In the genomic region with DNA sequence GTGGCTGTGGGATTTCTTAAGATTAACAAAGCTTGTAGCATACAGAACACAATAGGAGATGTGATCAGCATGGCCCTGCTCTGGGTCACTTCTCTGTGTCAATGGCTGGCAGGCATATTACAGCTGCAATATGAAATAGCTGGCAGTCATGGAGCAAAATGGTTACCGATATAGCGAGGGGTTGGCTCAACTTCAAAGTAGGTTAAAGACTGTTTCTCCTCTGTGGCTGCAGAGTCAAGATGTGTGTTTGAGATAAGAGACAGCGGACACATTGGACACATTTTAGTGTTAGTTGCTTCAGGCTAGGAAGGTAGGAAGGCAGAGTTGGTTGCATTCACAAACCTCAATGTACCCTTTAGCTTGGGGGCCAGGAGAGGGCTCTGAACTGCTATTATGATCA, we compare ENCODE assay signal across 28 mouse cellular contexts. TPM values are rescaled to one million over a fixed set of nuclear protein-coding genes. Genes with fewer than 3 reads are reported as not detected.
DNase-seq lines count a peak whose midpoint lies in the region; ATAC-seq lines count a peak whose summit lies in the region.
"Had no signal": no experiment of that assay in that cellular context is flagged by ENCODE, and none has a peak within 500 bp of the region (broad histone marks: within the 10 kb centered on the region; RNA-seq: fewer than 3 reads in every experiment).

No protein-coding gene starts in this region.

- H3K4me3 ChIP-seq in megakaryocyte, embryonic 14.5 days (replicated peaks): peak overlapping the region; percentile 9
- no peak overlapping the region for H3K4me3 ChIP-seq in liver, embryonic 13.5 days (replicated peaks)
- H3K4me3 ChIP-seq in forebrain, embryonic 13.5 days: no peak overlapping the region
- H3K4me3 ChIP-seq: embryonic facial prominence, embryonic 13.5 days; heart, embryonic 15.5 days; hindbrain, embryonic 13.5 days; limb, embryonic 12.5 days; midbrain, embryonic 12.5 days; neural tube, embryonic 15.5 days; stomach, embryonic 15.5 days had no signal

- peak overlapping the region; percentile 12; the same call in 1 of the 2 replicates for H3K4me2 ChIP-seq in liver, embryonic 13.5 days
- H3K4me2 ChIP-seq in forebrain, embryonic 13.5 days: no peak overlapping the region
- H3K4me2 ChIP-seq: embryonic facial prominence, embryonic 13.5 days; heart, embryonic 15.5 days; hindbrain, embryonic 13.5 days; limb, embryonic 12.5 days; lung, embryonic 14.5 days; midbrain, embryonic 12.5 days; neural tube, embryonic 15.5 days; stomach, embryonic 15.5 days had no signal

- WGBS in liver, embryonic 13.5 days (ENCODE audit: insufficient replicate concordance): 13% methylated on average over 3 of the region's 3 CpGs
- WGBS in forebrain, embryonic 13.5 days: 86% methylated on average over 3 of the region's 3 CpGs

- peaks cover 93% of the 10 kb centered on the region for H3K4me1 ChIP-seq in megakaryocyte, embryonic 14.5 days
- peaks cover 29% of the 10 kb centered on the region for H3K4me1 ChIP-seq in liver, embryonic 13.5 days (replicated peaks)
- H3K4me1 ChIP-seq in forebrain, embryonic 13.5 days: no peaks in the 10 kb centered on the region
- H3K4me1 ChIP-seq: embryonic facial prominence, embryonic 13.5 days; limb, embryonic 12.5 days; neural tube, embryonic 15.5 days; stomach, embryonic 15.5 days had no signal

- peak overlapping the region; percentile 50 for H3K27ac ChIP-seq in liver, embryonic 13.5 days
- H3K27ac ChIP-seq in forebrain, embryonic 13.5 days: no peak overlapping the region
- H3K27ac ChIP-seq: embryonic facial prominence, embryonic 13.5 days; heart, embryonic 15.5 days; hindbrain, embryonic 13.5 days; kidney, postnatal 0 days; limb, embryonic 12.5 days; midbrain, embryonic 12.5 days; neural tube, embryonic 15.5 days; stomach, embryonic 15.5 days had no signal

- H3K27me3 ChIP-seq in megakaryocyte, embryonic 14.5 days (replicated peaks): no peaks in the 10 kb centered on the region
- H3K27me3 ChIP-seq in liver, embryonic 13.5 days: no peaks in the 10 kb centered on the region
- no peaks in the 10 kb centered on the region for H3K27me3 ChIP-seq in forebrain, embryonic 13.5 days
- H3K27me3 ChIP-seq: CH12.LX; embryonic facial prominence, embryonic 13.5 days; heart, embryonic 15.5 days; hindbrain, embryonic 13.5 days; limb, embryonic 12.5 days; midbrain, embryonic 12.5 days; neural tube, embryonic 15.5 days; stomach, embryonic 15.5 days had no signal

- H3K36me3 ChIP-seq in megakaryocyte, embryonic 14.5 days (replicated peaks; ENCODE audit: low read length): peaks cover 70% of the 10 kb centered on the region
- H3K36me3 ChIP-seq in liver, embryonic 13.5 days: no peaks in the 10 kb centered on the region
- H3K36me3 ChIP-seq in forebrain, embryonic 13.5 days (ENCODE audit: poor library complexity, severe bottlenecking): no peaks in the 10 kb centered on the region
- H3K36me3 ChIP-seq: embryonic facial prominence, embryonic 13.5 days; heart, embryonic 15.5 days; hindbrain, embryonic 13.5 days; limb, embryonic 12.5 days; midbrain, embryonic 12.5 days; neural tube, embryonic 15.5 days; stomach, embryonic 15.5 days had no signal

- peak overlapping the region; percentile 18; the same call in 1 of the 2 replicates for H3K9ac ChIP-seq in liver, embryonic 13.5 days
- H3K9ac ChIP-seq in forebrain, embryonic 13.5 days: no peak overlapping the region
- H3K9ac ChIP-seq: embryonic facial prominence, embryonic 13.5 days; forebrain, postnatal 0 days; heart, embryonic 15.5 days; hindbrain, embryonic 13.5 days; limb, embryonic 12.5 days; lung, embryonic 14.5 days; midbrain, embryonic 12.5 days; neural tube, embryonic 15.5 days; stomach, embryonic 15.5 days had no signal

- no peak for ATAC-seq in megakaryocyte, adult 5-6 weeks (ENCODE audit: poor library complexity, severe bottlenecking)
- peak; percentile 68 for ATAC-seq in erythroblast, adult 5-6 weeks (replicated peaks; ENCODE audit: low FRiP score, poor library complexity, severe bottlenecking)
- peak; percentile 67 for ATAC-seq in liver, embryonic 13.5 days (ENCODE audit: low read depth)
- peak; percentile 88 for ATAC-seq in megakaryocyte-erythroid progenitor cell, adult 5-6 weeks (replicated peaks; ENCODE audit: low FRiP score, low TSS enrichment, poor library complexity, severe bottlenecking)
- ATAC-seq in forebrain, embryonic 13.5 days: no peak
- ATAC-seq: forebrain, postnatal 0 days had no signal

- no peaks in the 10 kb centered on the region for H3K9me3 ChIP-seq in megakaryocyte, embryonic 14.5 days
- no peaks in the 10 kb centered on the region for H3K9me3 ChIP-seq in liver, embryonic 13.5 days (replicated peaks)
- no peaks in the 10 kb centered on the region for H3K9me3 ChIP-seq in forebrain, embryonic 13.5 days (replicated peaks)
- H3K9me3 ChIP-seq: embryonic facial prominence, embryonic 13.5 days; heart, embryonic 15.5 days; hindbrain, embryonic 13.5 days; limb, embryonic 12.5 days; midbrain, embryonic 12.5 days; neural tube, embryonic 15.5 days; stomach, embryonic 15.5 days had no signal

- no peak for DNase-seq in liver, embryonic 13.5 days
- DNase-seq in kidney, postnatal 25 days: no peak
- DNase-seq in gastrocnemius, postnatal 10 days: no peak
- DNase-seq: cerebellum, adult 18-20 months; cerebellum, postnatal 25 days; embryo, embryonic 11 days; forebrain, postnatal 0 days; heart, postnatal 36 days; kidney, adult 2 months; layer of hippocampus, postnatal 36 days; lung, embryonic 14.5 days; lung, postnatal 36 days; right cerebral cortex, adult 18-20 months; thymus, postnatal 36 days had no signal

RNA-seq across cellular contexts. Expression of gene Cnr2, which starts 11.4 kb away (rescaled TPM):
- polyA plus RNA-seq in megakaryocyte, embryonic 14.5 days (2012; ENCODE audit: insufficient read depth, low replicate concordance): 1.3 and 4.9 TPM in 2 replicates
- 15.2 and 16.9 TPM in 2 replicates for total RNA-seq in megakaryocyte, adult 5-6 weeks (2015)
- total RNA-seq in megakaryocyte, adult 5-6 weeks (2017): 18.8 and 20.7 TPM in 2 replicates
- 2.9 and 5.2 TPM in 2 replicates for total RNA-seq in erythroblast, adult 5-6 weeks (2015; ENCODE audit: low replicate concordance)
- total RNA-seq in erythroblast, adult 5-6 weeks (2017; ENCODE audit: low replicate concordance): 3.6 and 4.1 TPM in 2 replicates
- polyA plus RNA-seq in liver, embryonic 13.5 days (2015; fragmentation: Nextera tagmentation; extraction: Ambion mirVana): 2.5 and 3.0 TPM in 2 replicates
- 19.4 and 24.3 TPM in 2 replicates for total RNA-seq in megakaryocyte-erythroid progenitor cell, adult 5-6 weeks (2014; fragmentation: Nextera tagmentation)
- total RNA-seq in megakaryocyte-erythroid progenitor cell, adult 5-6 weeks (2017): 19.4 and 20.1 TPM in 2 replicates
- polyA plus RNA-seq in forebrain, embryonic 13.5 days (2015; fragmentation: Nextera tagmentation; extraction: Ambion mirVana): 0.13 and 0.21 TPM in 2 replicates
- under 1 TPM; 0.75 to 0.95 TPM for total RNA-seq in gastrocnemius, postnatal 10 days (2021)

RNA-seq across cellular contexts. Expression of gene Fuca1, which starts 13.9 kb away (rescaled TPM):
- 19.9 and 22.2 TPM in 2 replicates for polyA plus RNA-seq in megakaryocyte, embryonic 14.5 days (2012; ENCODE audit: insufficient read depth, low replicate concordance)
- 72.1 and 86.7 TPM in 2 replicates for total RNA-seq in megakaryocyte, adult 5-6 weeks (2015)
- 143 and 189 TPM in 2 replicates for total RNA-seq in megakaryocyte, adult 5-6 weeks (2017)
- total RNA-seq in erythroblast, adult 5-6 weeks (2015; ENCODE audit: low replicate concordance): 9.2 and 15.2 TPM in 2 replicates
- total RNA-seq in erythroblast, adult 5-6 weeks (2017; ENCODE audit: low replicate concordance): 29.4 and 31.6 TPM in 2 replicates
- 18.1 and 21.4 TPM in 2 replicates for polyA plus RNA-seq in liver, embryonic 13.5 days (2015; fragmentation: Nextera tagmentation; extraction: Ambion mirVana)
- 45.6 and 64.2 TPM in 2 replicates for total RNA-seq in megakaryocyte-erythroid progenitor cell, adult 5-6 weeks (2014; fragmentation: Nextera tagmentation)
- total RNA-seq in megakaryocyte-erythroid progenitor cell, adult 5-6 weeks (2017): 136 and 139 TPM in 2 replicates
- polyA plus RNA-seq in forebrain, embryonic 13.5 days (2015; fragmentation: Nextera tagmentation; extraction: Ambion mirVana): 41.7 and 56.6 TPM in 2 replicates
- 10 to 100 TPM; 36.1 to 41.4 TPM for total RNA-seq in gastrocnemius, postnatal 10 days (2021)

RNA-seq across cellular contexts. Expression of gene Pnrc2, which starts 33.0 kb away (rescaled TPM):
- polyA plus RNA-seq in megakaryocyte, embryonic 14.5 days (2012; ENCODE audit: insufficient read depth, low replicate concordance): 6.2 TPM in 1 of 2 replicates, not detected in the other
- total RNA-seq in megakaryocyte, adult 5-6 weeks (2015): 248 and 273 TPM in 2 replicates
- 249 and 251 TPM in 2 replicates for total RNA-seq in megakaryocyte, adult 5-6 weeks (2017)
- total RNA-seq in erythroblast, adult 5-6 weeks (2015; ENCODE audit: low replicate concordance): 81.7 and 106 TPM in 2 replicates
- total RNA-seq in erythroblast, adult 5-6 weeks (2017; ENCODE audit: low replicate concordance): 106 and 135 TPM in 2 replicates
- polyA plus RNA-seq in liver, embryonic 13.5 days (2015; fragmentation: Nextera tagmentation; extraction: Ambion mirVana): 88.0 and 109 TPM in 2 replicates
- 105 and 128 TPM in 2 replicates for total RNA-seq in megakaryocyte-erythroid progenitor cell, adult 5-6 weeks (2014; fragmentation: Nextera tagmentation)
- total RNA-seq in megakaryocyte-erythroid progenitor cell, adult 5-6 weeks (2017): 145 and 204 TPM in 2 replicates
- 180 and 185 TPM in 2 replicates for polyA plus RNA-seq in forebrain, embryonic 13.5 days (2015; fragmentation: Nextera tagmentation; extraction: Ambion mirVana)
- 10 to 100 TPM; 59.0 to 71.8 TPM for total RNA-seq in gastrocnemius, postnatal 10 days (2021)

RNA-seq across cellular contexts. Expression of gene Hmgcl, which starts 39.6 kb away (rescaled TPM):
- 27.0 and 31.8 TPM in 2 replicates for polyA plus RNA-seq in megakaryocyte, embryonic 14.5 days (2012; ENCODE audit: insufficient read depth, low replicate concordance)
- total RNA-seq in megakaryocyte, adult 5-6 weeks (2015): 60.7 and 76.8 TPM in 2 replicates
- total RNA-seq in megakaryocyte, adult 5-6 weeks (2017): 54.9 and 60.4 TPM in 2 replicates
- 17.3 and 45.4 TPM in 2 replicates for total RNA-seq in erythroblast, adult 5-6 weeks (2015; ENCODE audit: low replicate concordance)
- total RNA-seq in erythroblast, adult 5-6 weeks (2017; ENCODE audit: low replicate concordance): 15.6 and 15.8 TPM in 2 replicates
- polyA plus RNA-seq in liver, embryonic 13.5 days (2015; fragmentation: Nextera tagmentation; extraction: Ambion mirVana): 71.9 and 73.5 TPM in 2 replicates
- 69.7 and 72.9 TPM in 2 replicates for total RNA-seq in megakaryocyte-erythroid progenitor cell, adult 5-6 weeks (2014; fragmentation: Nextera tagmentation)
- 42.6 and 65.4 TPM in 2 replicates for total RNA-seq in megakaryocyte-erythroid progenitor cell, adult 5-6 weeks (2017)
- polyA plus RNA-seq in forebrain, embryonic 13.5 days (2015; fragmentation: Nextera tagmentation; extraction: Ambion mirVana): 56.2 and 57.1 TPM in 2 replicates
- total RNA-seq in gastrocnemius, postnatal 10 days (2021): 10 to 100 TPM; 43.7 to 49.2 TPM

RNA-seq across cellular contexts. Expression of gene Srsf10, which starts 51.1 kb away (rescaled TPM):
- 81.0 and 110 TPM in 2 replicates for polyA plus RNA-seq in megakaryocyte, embryonic 14.5 days (2012; ENCODE audit: insufficient read depth, low replicate concordance)
- 104 and 125 TPM in 2 replicates for total RNA-seq in megakaryocyte, adult 5-6 weeks (2015)
- 130 and 147 TPM in 2 replicates for total RNA-seq in megakaryocyte, adult 5-6 weeks (2017)
- total RNA-seq in erythroblast, adult 5-6 weeks (2015; ENCODE audit: low replicate concordance): 116 and 151 TPM in 2 replicates
- total RNA-seq in erythroblast, adult 5-6 weeks (2017; ENCODE audit: low replicate concordance): 176 and 297 TPM in 2 replicates
- 119 and 147 TPM in 2 replicates for polyA plus RNA-seq in liver, embryonic 13.5 days (2015; fragmentation: Nextera tagmentation; extraction: Ambion mirVana)
- 272 and 280 TPM in 2 replicates for total RNA-seq in megakaryocyte-erythroid progenitor cell, adult 5-6 weeks (2014; fragmentation: Nextera tagmentation)
- total RNA-seq in megakaryocyte-erythroid progenitor cell, adult 5-6 weeks (2017): 322 and 402 TPM in 2 replicates
- polyA plus RNA-seq in forebrain, embryonic 13.5 days (2015; fragmentation: Nextera tagmentation; extraction: Ambion mirVana): 341 and 352 TPM in 2 replicates
- 10 to 100 TPM; 47.2 to 59.0 TPM for total RNA-seq in gastrocnemius, postnatal 10 days (2021)

Comparison
In these comparisons a context has a peak if more than half of its experiments do, and no peak if none do; other contexts are left out.
1. ATAC-seq: peak in erythroblast, adult 5-6 weeks (single experiment), liver, embryonic 13.5 days (single experiment) and megakaryocyte-erythroid progenitor cell, adult 5-6 weeks (single experiment); none in megakaryocyte, adult 5-6 weeks (single experiment) and forebrain, embryonic 13.5 days (single experiment).